Mouse (Mus musculus): ENCODE data around the gene Vangl2.
A peak's percentile ranks its signal among the peaks of the same experiment; 100 is the strongest.

Vangl2 gene

GRCm38 (mm10) chr1:172027010-172027808 is 1.0 kb downstream of the Vangl2 start:
- DNase-seq: peak; percentile 77

- no peak for DNase-seq
These were observed 1.9 kb downstream of the Vangl2 start for GRCm38 (mm10) chr1:172026201-172026901.

GRCm38 (mm10) chr1:172025201-172025904 is 2.9 kb downstream of the Vangl2 start:
- no peak for DNase-seq

GRCm38 (mm10) chr1:172024140-172024895 is 3.9 kb downstream of the Vangl2 start:
- no peak for DNase-seq

GRCm38 (mm10) chr1:172019863-172020521 is 8.3 kb downstream of the Vangl2 start:
- DNase-seq: no peak

DNA sequence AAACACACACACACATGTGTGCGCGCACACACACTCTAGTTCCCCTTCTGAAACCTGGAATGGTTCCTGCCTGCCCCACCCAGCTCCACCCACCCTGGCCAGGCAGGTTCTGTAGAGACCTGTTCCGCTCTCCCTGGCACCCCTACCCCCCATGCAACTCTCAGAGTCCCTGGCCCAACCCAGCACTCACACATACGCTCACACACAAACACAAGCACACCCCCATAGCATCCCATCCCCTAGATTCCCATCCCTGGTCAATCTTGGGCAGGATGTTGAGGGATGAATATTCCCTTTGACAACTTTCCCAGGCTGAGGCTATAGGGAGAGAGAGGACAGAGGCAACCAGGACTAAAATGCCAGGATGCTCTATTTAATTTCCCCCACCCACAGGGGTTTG is 8.9 kb downstream of the Vangl2 start:
- DNase-seq: no peak

DNA sequence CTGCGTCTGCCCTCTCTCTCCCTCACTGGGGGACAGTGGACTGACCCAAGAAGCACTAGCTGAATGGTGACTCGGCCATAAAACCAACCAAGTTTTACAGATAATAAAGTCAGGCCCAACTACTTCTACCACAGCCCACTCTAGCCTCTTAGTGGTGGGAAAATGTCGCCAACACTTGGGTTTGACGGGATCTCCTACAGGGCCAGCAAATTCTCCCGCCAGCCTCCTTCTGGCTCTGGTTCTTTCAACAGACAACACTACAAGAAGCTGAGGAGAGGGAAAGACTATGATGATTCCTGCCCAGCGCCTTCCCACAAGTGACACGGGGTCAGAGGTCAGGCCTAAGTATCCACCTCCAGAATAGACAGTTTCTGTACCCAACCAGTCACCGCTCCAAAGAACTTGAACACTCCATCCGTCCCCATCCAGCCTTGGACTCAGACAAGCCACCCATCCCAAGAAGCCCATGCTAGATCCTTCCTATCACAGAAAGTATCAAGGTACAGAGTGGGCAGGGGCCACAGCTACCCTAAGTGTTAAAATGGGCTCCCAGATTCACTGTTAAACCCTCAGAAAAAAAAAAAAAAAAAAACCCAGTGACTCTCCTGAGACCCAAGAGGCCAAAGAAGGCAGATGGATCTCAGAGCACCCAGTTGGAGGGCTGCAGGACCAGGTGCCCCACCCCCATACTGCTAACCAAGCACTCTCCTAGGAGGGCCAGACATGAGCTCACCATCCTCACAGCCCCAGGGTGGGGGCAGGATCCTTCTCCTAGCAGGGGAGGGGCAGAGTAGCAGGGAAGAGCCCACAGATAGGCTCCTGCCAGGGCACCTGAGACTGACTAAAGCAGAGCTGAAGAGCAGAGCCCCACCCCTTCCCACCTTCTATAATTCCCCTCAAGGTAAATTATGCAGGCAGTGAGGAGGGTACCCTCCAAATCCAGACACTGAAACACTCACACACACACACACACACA is 9.6 kb downstream of the Vangl2 start:
- no peak for DNase-seq

- no peak for DNase-seq
These were observed 10.7 kb downstream of the Vangl2 start for GRCm38 (mm10) chr1:172017517-172018070.

- no peak for DNase-seq
These were observed 11.4 kb downstream of the Vangl2 start for GRCm38 (mm10) chr1:172016660-172017516.

DNA sequence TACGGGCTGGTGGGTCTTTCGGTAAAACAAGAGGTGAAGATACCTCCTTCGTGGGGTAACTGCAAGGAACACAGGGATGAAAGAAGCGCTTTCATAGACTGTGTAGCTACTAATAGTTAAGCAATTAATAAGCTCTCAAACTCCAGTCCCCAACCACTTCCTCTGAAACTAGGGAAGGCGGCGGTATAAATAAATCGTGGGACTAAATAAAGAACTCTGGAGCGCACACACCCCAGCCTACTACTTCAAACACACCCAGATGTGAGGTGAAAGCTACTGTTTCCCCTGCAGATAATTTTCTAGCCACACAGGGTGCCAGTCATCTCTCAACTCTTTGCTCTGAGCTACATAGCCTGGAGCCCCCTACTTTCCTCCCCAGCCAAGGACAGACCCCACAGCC is 12.2 kb downstream of the Vangl2 start:
- DNase-seq: no peak

DNA sequence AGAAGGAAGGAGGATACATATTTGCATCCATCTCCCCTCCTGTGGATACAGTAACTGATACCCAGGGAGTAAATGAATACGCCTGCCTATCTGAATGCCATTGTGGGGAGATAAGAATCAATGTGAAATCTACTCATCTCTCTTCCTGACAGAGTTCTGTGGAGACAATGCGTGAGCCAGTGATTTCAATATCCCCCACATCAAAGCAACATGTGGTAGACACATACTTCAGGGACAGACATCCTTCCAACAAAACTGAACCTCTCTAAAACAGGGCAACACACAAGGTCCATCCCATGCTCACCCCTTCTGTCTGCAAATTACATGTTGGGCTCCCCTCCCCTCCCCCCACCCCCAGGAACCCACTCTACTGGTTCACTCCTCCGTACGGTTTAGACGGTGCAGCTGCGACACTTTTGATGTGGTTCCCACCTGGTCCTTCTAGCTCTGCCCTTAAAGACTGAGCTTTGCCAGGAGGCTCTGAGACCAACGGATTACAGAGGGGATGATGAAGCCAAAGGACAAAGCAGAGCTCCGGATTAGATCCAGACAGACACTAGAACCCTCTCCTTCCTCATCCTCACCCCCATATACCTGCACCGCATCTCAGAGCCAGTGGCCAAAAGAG is 12.8 kb downstream of the Vangl2 start:
- no peak for DNase-seq

DNA sequence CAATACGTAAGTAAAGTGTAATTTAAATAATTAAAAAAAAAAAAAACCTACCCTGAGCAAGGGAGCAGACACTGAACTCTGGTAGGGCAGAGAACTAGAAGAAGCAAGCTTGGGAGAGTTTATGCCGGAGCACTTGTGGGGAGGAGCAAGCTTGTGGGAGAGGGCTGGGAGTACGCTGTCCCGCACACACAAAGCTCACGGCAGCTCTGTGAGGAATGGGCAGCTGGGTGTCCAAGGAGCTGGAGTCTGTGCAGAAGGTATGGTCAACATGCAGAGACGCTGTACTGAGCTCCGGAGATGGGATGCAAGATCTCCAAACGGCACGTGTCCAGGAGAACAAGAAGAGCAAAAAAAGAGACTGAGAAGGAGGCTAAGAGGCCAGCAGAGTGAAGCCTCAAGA is 13.5 kb downstream of the Vangl2 start:
- no peak for DNase-seq

DNA sequence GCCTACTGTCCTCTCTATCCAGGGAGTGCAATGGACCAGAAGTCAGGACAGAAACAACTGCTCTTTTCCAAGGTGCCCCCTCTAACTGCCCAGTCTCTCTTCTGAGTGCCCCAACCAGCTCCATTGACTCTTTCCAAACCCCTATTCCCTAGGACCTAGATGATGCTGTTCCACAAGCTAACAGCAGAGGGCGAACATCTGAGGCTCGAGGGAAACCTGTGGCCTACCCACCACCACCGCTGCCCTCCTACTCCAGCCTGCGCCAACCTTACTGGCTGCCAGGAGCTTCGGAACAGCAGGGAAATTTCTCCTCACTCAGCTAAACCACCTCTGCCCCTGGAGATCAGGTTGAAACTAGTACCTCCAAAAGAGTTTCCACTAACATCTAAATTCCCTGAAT is 16.2 kb downstream of the Vangl2 start:
- DNase-seq: peak; percentile 54

- no peak for DNase-seq
These were observed 18.0 kb downstream of the Vangl2 start for GRCm38 (mm10) chr1:172010042-172010824.

DNA sequence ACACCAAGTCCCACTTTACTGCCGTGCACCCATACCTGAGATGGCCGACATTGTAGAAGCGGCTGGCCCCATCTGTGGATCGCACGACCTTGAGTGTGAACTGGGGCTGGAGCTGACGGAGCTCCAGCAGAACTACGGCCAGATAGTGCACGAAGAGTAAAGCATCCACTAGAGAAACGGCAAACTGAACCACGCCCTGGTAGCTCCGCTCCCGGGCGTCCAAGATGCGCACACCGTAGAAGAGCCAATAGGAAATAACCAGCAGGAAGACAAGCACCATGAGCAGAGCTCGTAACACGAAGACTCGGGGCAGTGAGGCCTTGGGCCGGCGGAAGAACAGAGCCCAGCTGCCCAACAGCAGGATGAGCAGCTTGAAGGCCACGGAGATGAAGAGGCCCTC is 18.8 kb downstream of the Vangl2 start:
- no peak for DNase-seq

DNA sequence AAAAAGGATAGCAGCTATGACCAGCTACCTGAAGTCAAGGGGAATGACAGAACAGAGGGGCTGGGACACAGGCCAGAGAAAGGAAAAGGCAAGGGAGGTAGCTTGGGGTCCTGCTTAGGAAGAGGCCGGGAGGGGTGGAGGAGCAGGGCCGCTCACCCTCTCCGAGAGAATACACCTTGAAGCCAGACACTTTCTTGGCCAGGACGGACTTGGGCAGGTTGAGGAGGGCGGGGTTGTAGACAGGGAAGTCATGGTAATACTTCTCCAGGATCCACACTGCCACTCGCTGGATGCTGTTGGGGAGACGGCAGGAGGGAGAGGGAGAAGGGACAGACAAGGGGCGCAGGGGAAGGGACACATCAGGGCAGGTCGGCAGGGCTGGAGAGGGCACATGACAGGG is 19.9 kb downstream of the Vangl2 start:
- no peak for DNase-seq

DNA sequence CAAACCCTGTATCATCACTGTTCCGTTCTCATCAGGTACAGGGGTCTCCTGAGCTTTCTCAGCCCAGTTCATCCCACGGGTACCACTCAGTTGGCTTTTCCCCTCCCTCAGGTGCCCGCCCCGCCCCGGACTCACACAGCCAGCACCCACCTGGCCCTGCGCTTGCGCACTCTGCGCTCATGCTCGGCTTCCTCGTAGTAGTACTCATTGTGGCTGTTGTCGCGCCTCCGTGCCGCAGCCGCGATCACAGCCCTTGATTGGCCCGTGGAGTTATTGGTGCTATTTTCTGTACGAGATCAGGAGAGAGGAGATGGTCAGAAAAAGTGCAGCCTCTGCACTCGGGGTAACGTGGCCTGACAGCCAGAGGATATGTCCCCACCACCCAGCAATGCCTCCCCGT is 20.5 kb downstream of the Vangl2 start:
- DNase-seq: no peak

- DNase-seq: no peak
These were observed 26.6 kb downstream of the Vangl2 start for GRCm38 (mm10) chr1:172001665-172002064.

GRCm38 (mm10) chr1:172000641-172001040 is 27.6 kb downstream of the Vangl2 start:
- peak; percentile 52 for DNase-seq

Measured in layer of hippocampus, adult 9-11 months (tissue).